Mouse (Mus musculus): ENCODE results near the gene Mrps34. TPM values are rescaled to one million over a fixed set of nuclear protein-coding genes. Genes with fewer than 3 reads are reported as not detected.
A peak's percentile ranks its signal among the peaks of the same experiment; 100 is the strongest.

Gene Mrps34
- polyA plus RNA-seq, 1 experiment from 2014 or later = 85.6 TPM

DNA sequence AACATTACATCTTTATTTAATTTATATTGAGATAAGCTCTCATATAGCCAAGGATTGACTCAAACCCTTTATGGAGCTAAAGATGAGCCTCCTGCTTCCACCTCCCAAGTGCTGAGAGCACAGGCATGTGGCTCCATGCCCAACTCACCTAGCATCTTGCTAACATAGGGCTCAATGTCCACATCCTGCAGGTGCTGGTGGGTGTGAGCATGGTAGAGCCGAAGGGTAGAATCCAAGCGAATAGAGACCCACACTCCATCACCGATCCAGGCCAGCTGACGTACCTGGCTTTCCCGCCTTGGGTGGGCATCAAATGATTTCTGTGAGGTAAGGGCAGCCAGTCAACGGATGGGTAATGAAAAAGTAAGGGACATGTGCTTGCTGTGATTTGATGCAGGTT, 5.1 kb downstream of the Mrps34 start:
- no peak for ATAC-seq (ENCODE audit: insufficient number of reproducible peaks, insufficient read depth, low FRiP score, low read depth)
- peaks cover 74% of the 10 kb centered on the region for H3K36me3 ChIP-seq (ENCODE audit: control insufficient read depth, insufficient read depth, low read length)
- H3K9me3 ChIP-seq (ENCODE audit: control insufficient read depth, low read depth, low read length) = no peaks in the 10 kb centered on the region
- no peak overlapping the region for H3K4me2 ChIP-seq (replicated peaks; ENCODE audit: low read depth, low read length)
- H3K27me3 ChIP-seq (ENCODE audit: control insufficient read depth, insufficient read depth, low read length) = no peaks in the 10 kb centered on the region
- H3K4me1 ChIP-seq (ENCODE audit: control insufficient read depth, insufficient read depth, low read length) = peaks cover 5% of the 10 kb centered on the region; the same call in 1 of the 2 replicates
- WGBS = 94% methylated on average over 6 of the region's 6 CpGs
- H3K27ac ChIP-seq (ENCODE audit: low read length) = no peak overlapping the region
- H3K4me3 ChIP-seq (ENCODE audit: low read depth, low read length) = no peak overlapping the region
- no peak overlapping the region for H3K9ac ChIP-seq (replicated peaks; ENCODE audit: low read depth, low read length)

DNA sequence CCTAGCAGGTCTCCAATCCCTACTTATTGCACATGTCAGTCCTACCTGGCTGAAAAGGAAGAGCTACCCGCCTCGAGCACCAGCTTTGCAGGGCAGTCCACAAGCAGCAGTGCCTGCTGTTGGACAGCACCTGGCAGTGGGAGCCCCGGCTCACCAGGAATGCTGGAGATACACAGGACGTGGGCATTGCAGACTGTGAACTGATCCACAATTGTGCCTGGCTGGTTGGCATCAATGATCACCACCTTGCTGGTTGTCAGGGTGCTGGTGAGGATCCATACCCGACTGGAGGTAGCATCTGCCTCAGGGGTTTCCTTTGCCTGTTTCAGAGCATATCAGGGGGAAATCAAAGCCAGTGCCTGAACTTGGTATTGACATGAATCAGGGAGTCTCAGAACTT, 7.2 kb downstream of the Mrps34 start:
- no peak overlapping the region for H3K9ac ChIP-seq (replicated peaks; ENCODE audit: low read depth, low read length)
- 89% methylated on average over 5 of the region's 5 CpGs for WGBS
- H3K27ac ChIP-seq (ENCODE audit: low read length) = no peak overlapping the region
- no peak overlapping the region for H3K4me2 ChIP-seq (replicated peaks; ENCODE audit: low read depth, low read length)
- H3K4me1 ChIP-seq (ENCODE audit: control insufficient read depth, insufficient read depth, low read length) = peaks cover 1% of the 10 kb centered on the region; the same call in 1 of the 2 replicates
- no peaks in the 10 kb centered on the region for H3K9me3 ChIP-seq (ENCODE audit: control insufficient read depth, low read depth, low read length)
- no peak overlapping the region for H3K4me3 ChIP-seq (ENCODE audit: low read depth, low read length)
- no peak for ATAC-seq (ENCODE audit: insufficient number of reproducible peaks, insufficient read depth, low FRiP score, low read depth)
- H3K36me3 ChIP-seq (ENCODE audit: control insufficient read depth, insufficient read depth, low read length) = peaks cover 95% of the 10 kb centered on the region
- H3K27me3 ChIP-seq (ENCODE audit: control insufficient read depth, insufficient read depth, low read length) = no peaks in the 10 kb centered on the region

DNA sequence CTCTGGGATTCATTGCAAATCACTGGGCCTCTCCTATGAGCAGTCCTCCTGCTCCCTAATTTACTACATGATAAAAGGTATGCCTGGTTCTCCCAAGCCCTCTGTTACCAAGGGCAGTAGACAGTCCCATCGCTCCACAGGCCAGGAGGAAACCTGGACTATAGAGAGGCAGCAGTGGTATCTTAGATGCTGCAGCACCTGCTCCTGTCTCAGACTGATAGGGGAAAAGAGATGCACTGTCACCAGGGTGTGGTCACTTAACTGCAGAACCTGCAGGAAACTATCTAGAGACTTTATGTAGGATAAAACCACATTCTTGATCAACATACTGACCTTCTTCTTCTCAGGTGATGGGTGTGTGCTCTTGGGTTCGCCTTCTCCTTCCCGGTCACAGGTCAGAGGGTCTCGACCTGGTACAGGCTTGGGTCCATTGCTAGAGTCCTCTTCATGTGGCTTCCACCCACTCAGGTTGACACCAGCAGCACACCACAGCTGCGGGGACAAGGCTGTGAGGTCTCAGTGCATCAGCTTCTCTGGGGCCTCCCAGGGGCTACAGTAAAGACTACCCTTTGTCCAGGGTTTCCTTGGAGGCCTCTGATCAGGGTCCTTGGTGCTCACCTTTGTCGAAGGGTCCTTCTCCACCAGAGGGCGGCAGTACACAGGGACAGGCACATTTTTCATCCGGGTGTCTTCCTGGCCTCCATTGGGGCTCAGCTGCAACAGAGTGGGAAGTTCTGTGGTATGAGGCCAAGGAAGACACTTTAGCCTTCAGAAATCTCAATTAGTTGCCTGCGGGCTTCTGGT, 8.0 kb downstream of the Mrps34 start:
- H3K27me3 ChIP-seq (ENCODE audit: control insufficient read depth, insufficient read depth, low read length) = no peaks in the 10 kb centered on the region
- WGBS = 67% methylated on average over 9 of the region's 9 CpGs
- H3K9ac ChIP-seq (replicated peaks; ENCODE audit: low read depth, low read length) = no peak overlapping the region
- no peak overlapping the region for H3K4me3 ChIP-seq (ENCODE audit: low read depth, low read length)
- no peak overlapping the region for H3K27ac ChIP-seq (ENCODE audit: low read length)
- peaks cover 97% of the 10 kb centered on the region for H3K36me3 ChIP-seq (ENCODE audit: control insufficient read depth, insufficient read depth, low read length)
- no peaks in the 10 kb centered on the region for H3K4me1 ChIP-seq (ENCODE audit: control insufficient read depth, insufficient read depth, low read length)
- H3K4me2 ChIP-seq (replicated peaks; ENCODE audit: low read depth, low read length) = no peak overlapping the region
- H3K9me3 ChIP-seq (ENCODE audit: control insufficient read depth, low read depth, low read length) = no peaks in the 10 kb centered on the region
- peak; percentile 56; the same call in 1 of the 2 replicates for ATAC-seq (ENCODE audit: insufficient number of reproducible peaks, insufficient read depth, low FRiP score, low read depth)

DNA sequence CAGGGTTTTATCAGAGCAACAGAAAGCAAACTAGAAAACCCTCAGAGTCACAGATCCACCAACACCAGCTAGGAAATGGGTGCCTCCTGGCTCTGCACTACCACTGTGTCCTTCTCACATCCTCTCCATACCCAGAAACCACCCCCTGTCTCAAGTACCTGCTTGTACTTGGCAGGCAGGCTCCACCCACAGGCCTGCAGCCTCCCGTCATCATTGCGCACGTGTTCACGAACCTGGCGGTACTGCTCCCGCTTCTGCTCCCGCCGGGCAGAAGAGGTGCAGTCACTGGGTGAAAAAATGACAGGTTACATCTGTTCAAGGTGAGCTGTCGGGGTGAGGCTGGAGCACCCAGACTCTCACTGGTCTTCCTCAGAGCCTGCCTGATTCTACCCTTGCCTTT, 8.9 kb downstream of the Mrps34 start:
- Histone ChIP-seq H3K9ac (replicated peaks; ENCODE audit: low read depth, low read length) (no peak overlapping the region), H3K4me2 (replicated peaks; ENCODE audit: low read depth, low read length) (no peak overlapping the region), H3K27ac (ENCODE audit: low read length) (no peak overlapping the region), H3K9me3 (ENCODE audit: control insufficient read depth, low read depth, low read length) (no peaks in the 10 kb centered on the region), H3K4me1 (ENCODE audit: control insufficient read depth, insufficient read depth, low read length) (no peaks in the 10 kb centered on the region), H3K4me3 (ENCODE audit: low read depth, low read length) (no peak overlapping the region), H3K27me3 (ENCODE audit: control insufficient read depth, insufficient read depth, low read length) (no peaks in the 10 kb centered on the region), H3K36me3 (ENCODE audit: control insufficient read depth, insufficient read depth, low read length) (peaks cover 96% of the 10 kb centered on the region)
- 83% methylated on average over 9 of the region's 9 CpGs for WGBS
- no peak for ATAC-seq (ENCODE audit: insufficient number of reproducible peaks, insufficient read depth, low FRiP score, low read depth)

- Histone ChIP-seq H3K27ac (ENCODE audit: low read length) (no peak overlapping the region), H3K4me3 (ENCODE audit: low read depth, low read length) (no peak overlapping the region), H3K9ac (replicated peaks; ENCODE audit: low read depth, low read length) (no peak overlapping the region), H3K4me2 (replicated peaks; ENCODE audit: low read depth, low read length) (no peak overlapping the region), H3K36me3 (ENCODE audit: control insufficient read depth, insufficient read depth, low read length) (peaks cover 88% of the 10 kb centered on the region), H3K27me3 (ENCODE audit: control insufficient read depth, insufficient read depth, low read length) (no peaks in the 10 kb centered on the region), H3K4me1 (ENCODE audit: control insufficient read depth, insufficient read depth, low read length) (no peaks in the 10 kb centered on the region), H3K9me3 (ENCODE audit: control insufficient read depth, low read depth, low read length) (no peaks in the 10 kb centered on the region)
- 93% methylated on average over 2 of the region's 2 CpGs for WGBS
- no peak for ATAC-seq (ENCODE audit: insufficient number of reproducible peaks, insufficient read depth, low FRiP score, low read depth)
Measured at GRCm38 (mm10) chr17:24907591-24907990, 12.7 kb downstream of the Mrps34 start.

DNA sequence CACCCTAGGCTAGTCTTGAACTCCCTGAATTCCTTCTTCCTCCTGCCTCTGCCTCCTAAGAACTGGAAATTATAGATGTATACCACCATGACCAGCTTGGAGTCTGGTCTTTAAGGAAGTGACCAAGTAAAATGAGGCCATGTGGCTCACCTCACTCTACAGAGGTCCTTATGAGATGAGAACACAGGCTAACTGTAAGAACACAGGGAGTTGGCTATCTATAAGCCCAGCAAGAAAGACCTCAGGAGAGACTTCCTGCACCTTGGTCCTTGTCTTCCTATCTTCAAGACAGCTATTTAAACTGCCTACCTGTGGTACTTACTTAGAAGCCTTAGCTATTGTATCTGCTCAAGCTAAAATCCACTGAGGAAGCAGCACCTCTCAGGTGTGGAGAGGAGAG, 19.1 kb downstream of the Mrps34 start:
- H3K36me3 ChIP-seq (ENCODE audit: control insufficient read depth, insufficient read depth, low read length) = peaks cover 83% of the 10 kb centered on the region
- no peak for ATAC-seq (ENCODE audit: insufficient number of reproducible peaks, insufficient read depth, low FRiP score, low read depth)

DNA sequence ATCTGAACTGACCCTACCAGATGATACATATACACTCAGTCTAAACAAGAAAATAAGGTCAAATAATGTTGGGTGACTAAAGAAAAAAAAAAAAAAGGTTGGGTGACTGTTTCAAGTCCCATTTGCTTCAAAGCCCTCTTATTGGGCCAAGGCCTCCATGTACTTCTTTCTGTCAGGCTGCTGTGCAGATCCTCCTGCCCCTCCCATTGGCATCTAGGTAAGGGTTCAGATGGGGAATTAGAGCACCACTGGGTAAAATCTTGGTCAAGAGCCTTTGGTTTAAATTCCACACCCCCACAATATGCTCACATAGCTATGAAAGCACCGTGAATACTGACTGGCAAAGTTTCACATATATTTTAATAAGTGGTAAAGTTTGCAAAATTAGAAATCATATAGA, 28.3 kb downstream of the Mrps34 start:
- Histone ChIP-seq H3K27ac (ENCODE audit: low read length) (no peak overlapping the region), H3K27me3 (ENCODE audit: control insufficient read depth, insufficient read depth, low read length) (no peaks in the 10 kb centered on the region), H3K9me3 (ENCODE audit: control insufficient read depth, low read depth, low read length) (no peaks in the 10 kb centered on the region), H3K4me3 (ENCODE audit: low read depth, low read length) (no peak overlapping the region), H3K4me1 (ENCODE audit: control insufficient read depth, insufficient read depth, low read length) (no peaks in the 10 kb centered on the region), H3K9ac (replicated peaks; ENCODE audit: low read depth, low read length) (no peak overlapping the region), H3K36me3 (ENCODE audit: control insufficient read depth, insufficient read depth, low read length) (peaks cover 86% of the 10 kb centered on the region), H3K4me2 (replicated peaks; ENCODE audit: low read depth, low read length) (no peak overlapping the region)
- ATAC-seq (ENCODE audit: insufficient number of reproducible peaks, insufficient read depth, low FRiP score, low read depth) = no peak
- WGBS = 100% methylated on average over 1 of the region's 1 CpGs

More for the DNA sequence above, 19.1 kb downstream of the Mrps34 start:
- no peaks in the 10 kb centered on the region for H3K4me1 ChIP-seq (ENCODE audit: control insufficient read depth, insufficient read depth, low read length)
- no peaks in the 10 kb centered on the region for H3K27me3 ChIP-seq (ENCODE audit: control insufficient read depth, insufficient read depth, low read length)
- H3K4me2 ChIP-seq (replicated peaks; ENCODE audit: low read depth, low read length) = no peak overlapping the region
- H3K27ac ChIP-seq (ENCODE audit: low read length) = no peak overlapping the region
- H3K9ac ChIP-seq (replicated peaks; ENCODE audit: low read depth, low read length) = no peak overlapping the region
- H3K4me3 ChIP-seq (ENCODE audit: low read depth, low read length) = no peak overlapping the region
- H3K9me3 ChIP-seq (ENCODE audit: control insufficient read depth, low read depth, low read length) = no peaks in the 10 kb centered on the region

- no peak for ATAC-seq (ENCODE audit: insufficient number of reproducible peaks, insufficient read depth, low FRiP score, low read depth)
- Histone ChIP-seq H3K4me1 (ENCODE audit: control insufficient read depth, insufficient read depth, low read length) (peaks cover under 1% of the 10 kb centered on the region; the same call in 1 of the 2 replicates), H3K27ac (ENCODE audit: low read length) (no peak overlapping the region), H3K4me3 (ENCODE audit: low read depth, low read length) (no peak overlapping the region), H3K36me3 (ENCODE audit: control insufficient read depth, insufficient read depth, low read length) (peaks cover 27% of the 10 kb centered on the region), H3K9me3 (ENCODE audit: control insufficient read depth, low read depth, low read length) (no peaks in the 10 kb centered on the region), H3K4me2 (replicated peaks; ENCODE audit: low read depth, low read length) (no peak overlapping the region), H3K27me3 (ENCODE audit: control insufficient read depth, insufficient read depth, low read length) (no peaks in the 10 kb centered on the region), H3K9ac (replicated peaks; ENCODE audit: low read depth, low read length) (no peak overlapping the region)
- WGBS = 90% methylated on average over 1 of the region's 1 CpGs
Measured at GRCm38 (mm10) chr17:24929506-24929905, 34.6 kb downstream of the Mrps34 start.

GRCm38 (mm10) chr17:24932431-24932830, 37.5 kb downstream of the Mrps34 start:
- no peak for ATAC-seq (ENCODE audit: insufficient number of reproducible peaks, insufficient read depth, low FRiP score, low read depth)
- Histone ChIP-seq H3K4me2 (replicated peaks; ENCODE audit: low read depth, low read length) (no peak overlapping the region), H3K9me3 (ENCODE audit: control insufficient read depth, low read depth, low read length) (no peaks in the 10 kb centered on the region), H3K4me1 (ENCODE audit: control insufficient read depth, insufficient read depth, low read length) (peaks cover 15% of the 10 kb centered on the region), H3K36me3 (ENCODE audit: control insufficient read depth, insufficient read depth, low read length) (peaks cover 4% of the 10 kb centered on the region; the same call in 1 of the 2 replicates), H3K9ac (replicated peaks; ENCODE audit: low read depth, low read length) (no peak overlapping the region), H3K27ac (ENCODE audit: low read length) (no peak overlapping the region), H3K4me3 (ENCODE audit: low read depth, low read length) (no peak overlapping the region), H3K27me3 (ENCODE audit: control insufficient read depth, insufficient read depth, low read length) (no peaks in the 10 kb centered on the region)
- WGBS = 96% methylated on average over 4 of the region's 4 CpGs

Data from stomach, embryonic 14.5 days (tissue).